Mouse (Mus musculus) limb, embryonic 11.5 days (tissue): Measurements from ENCODE around the gene Nudt9. TPM values are rescaled to one million over a fixed set of nuclear protein-coding genes. Genes with fewer than 3 reads are reported as not detected.

Source experiments
- ATAC-seq: fragments of 200-750 bp; cut with Nextera tagmentation; 2 replicates; pipeline ENCODE4 v1.8.0; 2017; ENCODE audit warnings: low read depth; ENCODE audit not compliant: insufficient number of reproducible peaks, low FRiP score, low TSS enrichment
- DNase-seq: peaks from one replicate; pipeline ENCODE4 v3.0.0-alpha.2; 2015; ENCODE audit warnings: low spot score
- H3K27ac ChIP-seq: fragments of 300-500 bp; sonication (generic); replicated peaks from 2 replicates; pipeline ENCODE4 v1.5.1; 2014; ENCODE audit warnings: low read depth, mild to moderate bottlenecking, low read length
- H3K27me3 ChIP-seq: fragments of 300-500 bp; sonication (generic); 2 replicates; pipeline ENCODE4 v1.6.1; 2014; ENCODE audit warnings: mild to moderate bottlenecking, low read length, mixed read lengths; ENCODE audit not compliant: control insufficient read depth, insufficient read depth
- H3K36me3 ChIP-seq: fragments of 300-500 bp; sonication (generic); 2 replicates; pipeline ENCODE4 v1.6.1; 2014; ENCODE audit warnings: mild to moderate bottlenecking, low read length, moderate library complexity, mixed read lengths; ENCODE audit not compliant: control insufficient read depth, insufficient read depth
- H3K4me1 ChIP-seq: fragments of 300-500 bp; sonication (generic); 2 replicates; pipeline ENCODE4 v1.6.1; 2014; ENCODE audit warnings: low read length, mixed read lengths; ENCODE audit not compliant: control insufficient read depth, insufficient read depth
- H3K4me2 ChIP-seq: fragments of 300-500 bp; sonication (generic); 2 replicates; pipeline ENCODE4 v1.6.1; 2014; ENCODE audit warnings: low read depth, mild to moderate bottlenecking, moderate library complexity; ENCODE audit not compliant: severe bottlenecking
- H3K4me3 ChIP-seq: fragments of 300-500 bp; sonication (generic); 2 replicates; pipeline ENCODE4 v1.5.1; 2014; ENCODE audit warnings: low read depth, low read length
- H3K9ac ChIP-seq: fragments of 300-500 bp; sonication (generic); 2 replicates; pipeline ENCODE4 v1.6.1; 2014; ENCODE audit warnings: mild to moderate bottlenecking, low read length
- H3K9me3 ChIP-seq: fragments of 300-500 bp; sonication (generic); 2 replicates; pipeline ENCODE4 v1.6.1; 2016; ENCODE audit warnings: low read length; ENCODE audit not compliant: control insufficient read depth
- WGBS: fragments of 180-500 bp; shearing (Covaris S2); extraction: QIAGEN DNeasy Blood & Tissue Kit; methylation state at CpG from one replicate; pipeline ENCODE4 v1.1.7; 2014; 5-methylcytosine and 5-hydroxymethylcytosine counted together
- polyA plus RNA-seq: library from polyadenylated mRNA; unstranded; fragments of >200 nt; fragmentation: Nextera tagmentation; extraction: Ambion mirVana; gene quantifications from 2 replicates; pipeline ENCODE4 v1.2.1, GENCODE M21; 2014

Nudt9 gene
- polyA plus RNA-seq, 1 experiment from 2014 or later: 67.7 TPM

GRCm38 (mm10) chr5:104060429-104060828 is 14.3 kb downstream of the Nudt9 start:
- Histone ChIP-seq H3K9me3 (no peaks in the 10 kb centered on the region), H3K36me3 (peaks cover 10% of the 10 kb centered on the region; the same call in 1 of the 2 replicates), H3K9ac (no peak overlapping the region), H3K4me2 (no peak overlapping the region), H3K27me3 (no peaks in the 10 kb centered on the region), H3K27ac (no peak overlapping the region), H3K4me1 (no peaks in the 10 kb centered on the region), H3K4me3 (no peak overlapping the region)
- ATAC-seq (no peak), DNase-seq (no peak)
- 88% methylated on average over 5 of the region's 5 CpGs for WGBS

DNA sequence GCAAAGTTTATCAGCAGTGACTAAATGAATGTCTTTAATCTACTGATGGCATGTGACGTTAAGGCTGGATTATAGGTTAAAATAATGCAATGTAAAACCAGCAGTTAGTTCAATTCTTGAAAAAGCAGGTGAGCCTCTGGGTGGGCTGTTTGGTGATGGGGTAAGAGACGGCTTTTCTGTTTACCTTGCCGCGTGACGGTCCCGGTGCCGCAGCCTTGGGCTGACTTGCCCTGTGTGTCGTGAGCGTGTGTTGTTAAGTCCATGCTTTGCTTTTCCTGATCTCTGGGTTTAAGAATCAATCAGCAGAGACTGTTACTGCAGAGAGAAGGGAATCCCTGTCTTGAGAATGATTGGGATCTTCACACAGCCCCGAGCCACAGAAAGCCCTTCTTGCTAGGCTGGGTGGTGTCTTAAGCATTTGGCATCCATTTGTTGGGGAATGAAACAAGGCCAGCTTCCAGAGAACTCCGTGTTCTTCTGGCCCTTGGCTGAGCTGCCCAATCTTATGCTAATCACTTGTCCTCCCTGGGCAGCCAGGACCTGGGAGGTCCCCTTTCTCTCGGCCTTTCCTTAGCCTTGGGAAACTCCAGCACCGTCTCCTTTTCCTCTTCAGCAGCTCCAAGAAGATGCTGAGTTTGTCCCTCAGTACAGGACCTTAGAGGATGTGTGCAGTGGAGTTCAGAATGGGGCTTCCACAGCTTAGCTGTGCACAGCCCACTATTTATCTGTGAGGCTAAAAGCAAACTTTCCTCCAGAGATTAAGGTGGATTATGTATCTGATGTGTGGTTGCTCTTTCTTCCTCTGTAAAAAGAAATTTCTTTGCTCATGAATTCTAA is 16.0 kb downstream of the Nudt9 start:
- no peak overlapping the region for H3K4me2 ChIP-seq
- H3K27ac ChIP-seq: no peak overlapping the region
- no peaks in the 10 kb centered on the region for H3K9me3 ChIP-seq
- DNase-seq: no peak
- H3K36me3 ChIP-seq: peaks cover 10% of the 10 kb centered on the region; the same call in 1 of the 2 replicates
- H3K9ac ChIP-seq: no peak overlapping the region
- no peak overlapping the region for H3K4me3 ChIP-seq
- ATAC-seq: no peak
- 88% methylated on average over 13 of the region's 13 CpGs for WGBS
- no peaks in the 10 kb centered on the region for H3K4me1 ChIP-seq
- H3K27me3 ChIP-seq: no peaks in the 10 kb centered on the region

GRCm38 (mm10) chr5:104062773-104063551 is 16.9 kb downstream of the Nudt9 start:
- Histone ChIP-seq H3K4me3 (no peak overlapping the region), H3K4me2 (no peak overlapping the region), H3K27ac (no peak overlapping the region), H3K9ac (no peak overlapping the region), H3K4me1 (no peaks in the 10 kb centered on the region), H3K27me3 (no peaks in the 10 kb centered on the region), H3K36me3 (peaks cover 10% of the 10 kb centered on the region; the same call in 1 of the 2 replicates), H3K9me3 (no peaks in the 10 kb centered on the region)
- WGBS: 93% methylated on average over 11 of the region's 11 CpGs
- ATAC-seq: no peak
- DNase-seq: no peak

DNA sequence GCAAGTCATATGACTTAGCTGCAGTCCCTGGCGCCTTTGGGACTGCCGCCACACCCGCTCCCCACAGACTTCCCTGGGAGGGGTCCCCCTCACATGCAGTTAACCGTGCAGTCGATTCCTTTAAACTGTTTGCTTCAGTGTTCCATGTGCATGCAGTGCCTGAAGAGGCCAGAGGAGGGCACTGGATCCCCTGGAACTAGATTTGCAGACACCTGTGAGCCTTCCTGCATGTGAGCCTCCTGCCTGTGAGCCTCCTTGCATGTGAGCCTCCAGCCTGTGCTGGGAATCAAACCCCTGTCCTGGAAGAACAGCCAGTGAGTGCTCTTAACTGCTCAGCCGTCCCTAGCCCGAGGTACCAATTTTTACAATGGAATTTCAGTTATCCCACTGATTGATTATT is 22.6 kb downstream of the Nudt9 start:
- H3K4me2 ChIP-seq: no peak overlapping the region
- no peak overlapping the region for H3K9ac ChIP-seq
- H3K27me3 ChIP-seq: no peaks in the 10 kb centered on the region
- DNase-seq (peak; percentile 68), ATAC-seq (no peak)
- no peak overlapping the region for H3K4me3 ChIP-seq
- no peak overlapping the region for H3K27ac ChIP-seq
- 92% methylated on average over 7 of the region's 7 CpGs for WGBS
- no peaks in the 10 kb centered on the region for H3K4me1 ChIP-seq
- no peaks in the 10 kb centered on the region for H3K9me3 ChIP-seq
- H3K36me3 ChIP-seq: peaks cover 2% of the 10 kb centered on the region; the same call in 1 of the 2 replicates

DNA sequence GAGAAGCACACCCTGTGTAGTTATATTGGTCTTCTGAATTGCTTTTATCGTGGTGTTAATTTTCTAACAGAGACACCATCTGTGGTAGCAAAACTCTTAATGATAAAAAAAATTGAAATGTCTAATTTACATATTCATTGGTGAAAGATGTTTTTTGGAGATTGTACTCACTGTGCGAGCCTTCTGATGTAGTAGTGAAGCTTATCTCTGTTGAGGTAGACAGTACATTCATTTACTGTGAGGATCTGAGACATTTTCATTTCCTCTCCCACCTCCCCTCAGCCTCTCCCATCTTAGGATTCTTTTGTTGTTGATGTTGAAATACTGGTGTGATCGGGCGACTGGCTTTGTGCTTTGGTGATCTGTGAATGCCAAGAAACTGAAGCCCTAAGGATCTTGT is 24.9 kb downstream of the Nudt9 start:
- Histone ChIP-seq H3K27ac (no peak overlapping the region), H3K27me3 (no peaks in the 10 kb centered on the region), H3K4me1 (no peaks in the 10 kb centered on the region), H3K4me2 (no peak overlapping the region), H3K4me3 (no peak overlapping the region), H3K9me3 (no peaks in the 10 kb centered on the region), H3K36me3 (no peaks in the 10 kb centered on the region), H3K9ac (no peak overlapping the region)
- ATAC-seq (no peak), DNase-seq (no peak)
- WGBS: 89% methylated on average over 4 of the region's 4 CpGs

GRCm38 (mm10) chr5:104072272-104072886 is 26.3 kb downstream of the Nudt9 start:
- Histone ChIP-seq H3K36me3 (no peaks in the 10 kb centered on the region), H3K9me3 (no peaks in the 10 kb centered on the region), H3K4me2 (no peak overlapping the region), H3K9ac (no peak overlapping the region), H3K27me3 (no peaks in the 10 kb centered on the region), H3K4me3 (no peak overlapping the region), H3K4me1 (peaks cover 5% of the 10 kb centered on the region; the same call in 1 of the 2 replicates), H3K27ac (no peak overlapping the region; the same call in 1 of the 2 replicates)
- 52% methylated on average over 6 of the region's 8 CpGs for WGBS
- DNase-seq: peak; percentile 28
- peak; percentile 97 for ATAC-seq

- 82% methylated on average over 5 of the region's 5 CpGs for WGBS
- ATAC-seq: peak; percentile 96
- no peaks in the 10 kb centered on the region for H3K9me3 ChIP-seq
- no peak overlapping the region for H3K4me3 ChIP-seq
- no peak for DNase-seq
- H3K27ac ChIP-seq: no peak overlapping the region
- H3K9ac ChIP-seq: no peak overlapping the region
- H3K4me2 ChIP-seq: no peak overlapping the region
- no peaks in the 10 kb centered on the region for H3K27me3 ChIP-seq
- no peaks in the 10 kb centered on the region for H3K36me3 ChIP-seq
- peaks cover 5% of the 10 kb centered on the region; the same call in 1 of the 2 replicates for H3K4me1 ChIP-seq
These were observed 27.5 kb downstream of the Nudt9 start for GRCm38 (mm10) chr5:104073602-104074001.

DNA sequence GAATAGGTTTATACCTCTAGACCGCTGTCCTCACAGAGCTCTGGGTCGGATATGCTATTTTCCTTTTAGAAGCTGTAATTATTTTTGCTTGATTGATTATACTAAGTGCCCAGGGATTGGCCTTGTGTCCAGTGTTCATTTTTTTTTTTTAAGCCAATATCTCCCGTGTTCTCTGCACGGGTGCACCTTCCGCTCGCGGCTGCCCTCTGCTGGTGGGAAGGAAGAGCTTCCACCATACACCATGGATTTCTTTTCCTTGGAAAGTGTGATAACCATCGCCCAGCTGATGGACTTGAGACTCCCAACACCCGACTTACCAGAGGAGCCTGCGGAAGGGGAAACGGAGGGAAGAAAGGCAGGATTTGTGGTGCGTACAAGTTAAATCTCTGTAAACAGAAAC is 28.3 kb downstream of the Nudt9 start:
- no peaks in the 10 kb centered on the region for H3K9me3 ChIP-seq
- no peak overlapping the region for H3K4me2 ChIP-seq
- DNase-seq (peak; percentile 82), ATAC-seq (no peak)
- 37% methylated on average over 12 of the region's 12 CpGs for WGBS
- H3K4me3 ChIP-seq: no peak overlapping the region
- H3K36me3 ChIP-seq: no peaks in the 10 kb centered on the region
- H3K27ac ChIP-seq: no peak overlapping the region
- H3K9ac ChIP-seq: no peak overlapping the region
- peaks cover 5% of the 10 kb centered on the region; the same call in 1 of the 2 replicates for H3K4me1 ChIP-seq
- no peaks in the 10 kb centered on the region for H3K27me3 ChIP-seq
